Mouse (Mus musculus) cerebellum, adult (tissue): ENCODE measurements around the gene Necab3.

Experiments used
- ATAC-seq: cut with Nextera tagmentation; 2 replicates; pipeline ENCODE4 v1.9.2; 2017; ENCODE audit warnings: mild to moderate bottlenecking, moderate library complexity, mixed read lengths; ENCODE audit not compliant: insufficient number of reproducible peaks, low FRiP score, low TSS enrichment

The Necab3 gene

GRCm38 (mm10) chr2:154558264-154559039 lies at the start of gene Necab3:
Necab3 (minus strand) TSS chr2:154558890.
- ATAC-seq, result peak; percentile 54

GRCm38 (mm10) chr2:154606965-154607364 lies 48.3 kb upstream of the Necab3 start:
- no peak for ATAC-seq

- no peak for ATAC-seq
These were observed 45.5 kb upstream of the Necab3 start for GRCm38 (mm10) chr2:154604156-154604555.

- peak; percentile 100 for ATAC-seq
These were observed 45.0 kb upstream of the Necab3 start, which contains the start of gene Pxmp4 for GRCm38 (mm10) chr2:154603638-154604153. Pxmp4 (minus strand) TSS chr2:154603708.

- no peak for ATAC-seq
These were observed 44.4 kb upstream of the Necab3 start for GRCm38 (mm10) chr2:154603007-154603637.

GRCm38 (mm10) chr2:154601324-154601723 lies 42.6 kb upstream of the Necab3 start:
- no peak for ATAC-seq

GRCm38 (mm10) chr2:154600586-154600985 lies 41.9 kb upstream of the Necab3 start:
- ATAC-seq, result no peak

- no peak for ATAC-seq
These were observed 38.7 kb upstream of the Necab3 start for GRCm38 (mm10) chr2:154597399-154597798.

- ATAC-seq, result no peak
These were observed 37.1 kb upstream of the Necab3 start for GRCm38 (mm10) chr2:154595775-154596174.

GRCm38 (mm10) chr2:154593025-154593424 lies 34.3 kb upstream of the Necab3 start:
- ATAC-seq, result no peak

- no peak for ATAC-seq
These were observed 32.5 kb upstream of the Necab3 start for GRCm38 (mm10) chr2:154591239-154591638.

- ATAC-seq, result no peak
These were observed 30.4 kb upstream of the Necab3 start for GRCm38 (mm10) chr2:154589051-154589450.

- no peak for ATAC-seq
These were observed 27.7 kb upstream of the Necab3 start for GRCm38 (mm10) chr2:154586405-154586804.

GRCm38 (mm10) chr2:154584931-154585601 lies 26.4 kb upstream of the Necab3 start:
- no peak for ATAC-seq

GRCm38 (mm10) chr2:154583906-154584872 lies 25.5 kb upstream of the Necab3 start:
- ATAC-seq, result peak; percentile 79; the same call in 1 of the 2 replicates

GRCm38 (mm10) chr2:154581421-154581820 lies 22.7 kb upstream of the Necab3 start:
- no peak for ATAC-seq

GRCm38 (mm10) chr2:154580586-154580985 lies 21.9 kb upstream of the Necab3 start:
- ATAC-seq, result no peak

GRCm38 (mm10) chr2:154577744-154578067 lies 19.0 kb upstream of the Necab3 start:
- no peak for ATAC-seq

GRCm38 (mm10) chr2:154576876-154577743 lies 18.4 kb upstream of the Necab3 start:
- no peak for ATAC-seq
